Mouse (Mus musculus) lung, embryonic 14.5 days (tissue): ENCODE results near the gene Endou. TPM values are rescaled to one million over a fixed set of nuclear protein-coding genes. Genes with fewer than 3 reads are reported as not detected.

Experiments used
- ATAC-seq: fragments of 200-750 bp; cut with Nextera tagmentation; 2 replicates; pipeline ENCODE4 v1.8.0; 2017; ENCODE audit warnings: mild to moderate bottlenecking, moderate TSS enrichment, moderate library complexity; ENCODE audit not compliant: insufficient read depth
- DNase-seq: peaks from one replicate; pipeline ENCODE4 v3.0.0-alpha.2; 2015
- H3K27ac ChIP-seq: fragments of 300-500 bp; sonication (generic); 2 replicates; pipeline ENCODE4 v1.5.1; 2014; ENCODE audit warnings: low read depth, mild to moderate bottlenecking, moderate library complexity
- H3K27me3 ChIP-seq: fragments of 300-500 bp; sonication (generic); 2 replicates; pipeline ENCODE4 v1.6.1; 2014; ENCODE audit warnings: low read length, control low read depth; ENCODE audit not compliant: insufficient read depth
- H3K36me3 ChIP-seq: fragments of 300-500 bp; sonication (generic); 2 replicates; pipeline ENCODE4 v1.6.1; 2014; ENCODE audit warnings: control low read depth; ENCODE audit not compliant: insufficient read depth
- H3K4me1 ChIP-seq: fragments of 300-500 bp; sonication (generic); 2 replicates; pipeline ENCODE4 v1.6.1; 2014; ENCODE audit warnings: antibody characterized with exemption, control low read depth; ENCODE audit not compliant: insufficient read depth
- H3K4me2 ChIP-seq: fragments of 300-500 bp; sonication (generic); 2 replicates; pipeline ENCODE4 v1.6.1; 2014; ENCODE audit warnings: mild to moderate bottlenecking
- H3K4me3 ChIP-seq: fragments of 300-500 bp; sonication (generic); 2 replicates; pipeline ENCODE4 v1.5.1; 2014; ENCODE audit warnings: low read depth, low read length
- H3K9ac ChIP-seq: fragments of 300-500 bp; sonication (generic); 2 replicates; pipeline ENCODE4 v1.6.1; 2014
- H3K9me3 ChIP-seq: fragments of 300-500 bp; sonication (generic); 2 replicates; pipeline ENCODE4 v1.6.1; 2016; ENCODE audit warnings: low read depth, low read length, control low read depth
- CTCF ChIP-seq: IDR thresholded peaks from 2 replicates; pipeline ENCODE4 v1.5.1; 2016; ENCODE audit warnings: antibody characterized with exemption, low read depth
- whole genome bisulfite sequencing: fragments of 180-500 bp; shearing (Covaris S2); extraction: QIAGEN DNeasy Blood & Tissue Kit; methylation state at CpG from one replicate; pipeline ENCODE4 v1.1.7; 2014; 5-methylcytosine and 5-hydroxymethylcytosine counted together
- polyA plus RNA-seq: library from polyadenylated mRNA; unstranded; fragments of >200 nt; fragmentation: Nextera tagmentation; extraction: Ambion mirVana; gene quantifications from 2 replicates; pipeline ENCODE4 v1.2.1, GENCODE M21; 2014

Endou gene
- polyA plus RNA-seq, 1 experiment from 2014 or later, result not detected

GRCm38 (mm10) chr15:97724346-97725197 is 6.6 kb downstream of the Endou start:
- DNase-seq, result no peak
- no peak for ATAC-seq
- no peak overlapping the region for H3K4me3 ChIP-seq
- H3K4me2 ChIP-seq, result no peak overlapping the region
- H3K27ac ChIP-seq, result no peak overlapping the region
- H3K4me1 ChIP-seq, result no peaks in the 10 kb centered on the region
- H3K27me3 ChIP-seq, result no peaks in the 10 kb centered on the region
- no peak overlapping the region for H3K9ac ChIP-seq
- no peaks in the 10 kb centered on the region for H3K36me3 ChIP-seq
- whole genome bisulfite sequencing, result 81% methylated on average over 17 of the region's 17 CpGs
- no peak for TF ChIP-seq CTCF
- no peaks in the 10 kb centered on the region for H3K9me3 ChIP-seq

- TF ChIP-seq CTCF, result no peak
- ATAC-seq (no peak), DNase-seq (no peak)
- no peak overlapping the region for H3K9ac ChIP-seq
- H3K9me3 ChIP-seq, result no peaks in the 10 kb centered on the region
- H3K27ac ChIP-seq, result no peak overlapping the region
- H3K4me3 ChIP-seq, result no peak overlapping the region
- WGBS, result 81% methylated on average over 6 of the region's 6 CpGs
- H3K36me3 ChIP-seq, result no peaks in the 10 kb centered on the region
- no peak overlapping the region for H3K4me2 ChIP-seq
- H3K4me1 ChIP-seq, result no peaks in the 10 kb centered on the region
- H3K27me3 ChIP-seq, result no peaks in the 10 kb centered on the region
Observed at GRCm38 (mm10) chr15:97723536-97724345, 7.4 kb downstream of the Endou start.

GRCm38 (mm10) chr15:97721008-97721701 is 10.0 kb downstream of the Endou start:
- ATAC-seq, result no peak
- H3K36me3 ChIP-seq, result no peaks in the 10 kb centered on the region
- 70% methylated on average over 15 of the region's 15 CpGs for WGBS
- H3K4me3 ChIP-seq, result no peak overlapping the region
- H3K9ac ChIP-seq, result no peak overlapping the region
- TF ChIP-seq CTCF, result no peak
- H3K4me1 ChIP-seq, result no peaks in the 10 kb centered on the region
- no peak overlapping the region for H3K4me2 ChIP-seq
- H3K27me3 ChIP-seq, result no peaks in the 10 kb centered on the region
- no peaks in the 10 kb centered on the region for H3K9me3 ChIP-seq
- no peak overlapping the region for H3K27ac ChIP-seq
- DNase-seq, result no peak

GRCm38 (mm10) chr15:97720026-97720675 is 11.0 kb downstream of the Endou start:
- Histone ChIP-seq H3K4me3 (no peak overlapping the region), H3K36me3 (no peaks in the 10 kb centered on the region), H3K9ac (no peak overlapping the region), H3K27ac (0 out of 2 replicates have a peak overlapping the region, but pooled peaks have one; percentile 6), H3K9me3 (no peaks in the 10 kb centered on the region), H3K4me1 (no peaks in the 10 kb centered on the region), H3K4me2 (no peak overlapping the region), H3K27me3 (no peaks in the 10 kb centered on the region)
- DNase-seq (no peak), ATAC-seq (no peak)
- no peak for TF ChIP-seq CTCF
- WGBS, result 63% methylated on average over 12 of the region's 12 CpGs

- no peak for ATAC-seq
- no peaks in the 10 kb centered on the region for H3K27me3 ChIP-seq
- no peaks in the 10 kb centered on the region for H3K36me3 ChIP-seq
- no peak overlapping the region for H3K4me2 ChIP-seq
- no peak for TF ChIP-seq CTCF
- no peaks in the 10 kb centered on the region for H3K4me1 ChIP-seq
- no peak overlapping the region for H3K4me3 ChIP-seq
- no peak for DNase-seq
- no peak overlapping the region for H3K9ac ChIP-seq
- 89% methylated on average over 12 of the region's 12 CpGs for WGBS
- no peaks in the 10 kb centered on the region for H3K9me3 ChIP-seq
- H3K27ac ChIP-seq, result no peak overlapping the region
Observed at GRCm38 (mm10) chr15:97719494-97719893, 11.6 kb downstream of the Endou start.

GRCm38 (mm10) chr15:97718535-97719155 is 12.5 kb downstream of the Endou start:
- ATAC-seq, result no peak

More at GRCm38 (mm10) chr15:97718535-97719155, 12.5 kb downstream of the Endou start:
- Histone ChIP-seq H3K4me3 (no peak overlapping the region), H3K27me3 (no peaks in the 10 kb centered on the region), H3K27ac (no peak overlapping the region), H3K36me3 (no peaks in the 10 kb centered on the region), H3K4me1 (no peaks in the 10 kb centered on the region), H3K4me2 (no peak overlapping the region), H3K9ac (no peak overlapping the region), H3K9me3 (no peaks in the 10 kb centered on the region)
- no peak for TF ChIP-seq CTCF
- DNase-seq, result no peak
- WGBS, result 66% methylated on average over 8 of the region's 8 CpGs
